Mouse (Mus musculus) MEL (cell line): ENCODE results near the gene Efhd2. TPM values are rescaled to one million over a fixed set of nuclear protein-coding genes. Genes with fewer than 3 reads are reported as not detected.

Experiments
- DNase-seq: peaks from one replicate; pipeline ENCODE4 v3.0.0; 2011; ENCODE audit warnings: low read depth, low spot score
- H3K27ac ChIP-seq: 2 replicates; pipeline ENCODE4 v1.5.1; 2012; ENCODE audit warnings: low read depth, mild to moderate bottlenecking, control low read depth, low read length, moderate library complexity; ENCODE audit not compliant: control insufficient read depth
- H3K27me3 ChIP-seq, 2 experiments: fragments of 150-350 bp in 1 of 2; sonication (generic) in 1 of 2; 2 replicates each; pipeline ENCODE4 v1.6.1; 2012; ENCODE audit warnings: low read length in 2 of 2, mild to moderate bottlenecking in 2 of 2, improper control_type of control experiment in 1 of 2, moderate library complexity in 1 of 2; ENCODE audit not compliant: insufficient read depth in 2 of 2, control insufficient read depth in 1 of 2
- H3K36me3 ChIP-seq, 2 experiments: 2 replicates each; pipeline ENCODE4 v1.6.1; 2012 to 2014; ENCODE audit warnings: low read length in 2 of 2, improper control_type of control experiment in 1 of 2, inconsistent platforms in 1 of 2, mild to moderate bottlenecking in 1 of 2; ENCODE audit not compliant: insufficient read depth in 2 of 2, control insufficient read depth in 1 of 2
- H3K4me1 ChIP-seq, 2 experiments: fragments of 150-350 bp in 1 of 2; sonication (generic) in 1 of 2; 2 replicates each; pipeline ENCODE4 v1.6.1; 2012; ENCODE audit warnings: low read length in 2 of 2, improper control_type of control experiment in 1 of 2, mild to moderate bottlenecking in 1 of 2; ENCODE audit not compliant: insufficient read depth in 2 of 2, control insufficient read depth in 1 of 2
- H3K4me3 ChIP-seq, 2 experiments: fragments of 150-350 bp in 1 of 2; sonication (generic) in 1 of 2; 2 replicates each; pipeline ENCODE4 v1.5.1; 2012; ENCODE audit warnings: low read depth in 2 of 2, low read length in 2 of 2, mild to moderate bottlenecking in 2 of 2, moderate library complexity in 2 of 2, control low read depth in 1 of 2, improper control_type of control experiment in 1 of 2; ENCODE audit not compliant: control insufficient read depth in 1 of 2, insufficient read depth in 1 of 2
- H3K79me2 ChIP-seq: 2 replicates; pipeline ENCODE4 v1.6.1; 2012; ENCODE audit warnings: mild to moderate bottlenecking, low read length, moderate library complexity; ENCODE audit not compliant: control insufficient read depth, poor library complexity, insufficient read depth
- H3K9ac ChIP-seq: 2 replicates; pipeline ENCODE4 v1.6.1; 2012; ENCODE audit warnings: low read depth, mild to moderate bottlenecking, control low read depth, low read length, moderate library complexity; ENCODE audit not compliant: control insufficient read depth, poor library complexity, severe bottlenecking
- H3K9me3 ChIP-seq: fragments of 150-350 bp; sonication (generic); replicated peaks from 2 replicates; pipeline ENCODE4 v1.6.1; 2012; ENCODE audit warnings: mild to moderate bottlenecking, low read length, improper control_type of control experiment, moderate library complexity; ENCODE audit not compliant: insufficient read depth
- CHD1 ChIP-seq: IDR thresholded peaks from 2 replicates; pipeline ENCODE4 v1.6.1; 2012; ENCODE audit warnings: low read depth, mild to moderate bottlenecking, inconsistent platforms, low read length, improper control_type of control experiment
- E2F4 ChIP-seq: IDR thresholded peaks from 2 replicates; pipeline ENCODE4 v1.6.1; 2011; ENCODE audit warnings: low read depth, low read length, improper control_type of control experiment, borderline replicate concordance
- ELF1 ChIP-seq: IDR thresholded peaks from 2 replicates; pipeline ENCODE4 v1.6.1; 2014; ENCODE audit warnings: low read depth, mild to moderate bottlenecking, inconsistent platforms, low read length, improper control_type of control experiment, moderate library complexity
- EP300 ChIP-seq, 2 experiments: IDR thresholded peaks; 2 replicates each; pipeline ENCODE4 v1.6.1; 2011; ENCODE audit warnings: improper control_type of control experiment in 2 of 2, low read length in 2 of 2, low read depth in 1 of 2, mild to moderate bottlenecking in 1 of 2
- GATA1 ChIP-seq: IDR thresholded peaks from 2 replicates; pipeline ENCODE4 v1.6.1; 2011; ENCODE audit warnings: low read depth, low read length, improper control_type of control experiment
- HCFC1 ChIP-seq: IDR thresholded peaks from 2 replicates; pipeline ENCODE4 v1.6.1; 2012; ENCODE audit warnings: low read depth, mild to moderate bottlenecking, inconsistent platforms, low read length, improper control_type of control experiment, moderate library complexity
- JUND ChIP-seq: IDR thresholded peaks from 2 replicates; pipeline ENCODE4 v1.6.1; 2011; ENCODE audit warnings: low read depth, mild to moderate bottlenecking, improper control_type of control experiment, low read length
- MAZ ChIP-seq: IDR thresholded peaks from 2 replicates; pipeline ENCODE4 v1.6.1; 2012; ENCODE audit warnings: low read depth, mild to moderate bottlenecking, inconsistent platforms, low read length, improper control_type of control experiment
- MXI1 ChIP-seq: IDR thresholded peaks from 2 replicates; pipeline ENCODE4 v1.6.1; 2011; ENCODE audit warnings: mild to moderate bottlenecking, low read depth, low read length, improper control_type of control experiment
- MYC ChIP-seq: IDR thresholded peaks from 2 replicates; pipeline ENCODE4 v1.6.1; 2011; ENCODE audit warnings: low read depth, mild to moderate bottlenecking, low read length, improper control_type of control experiment, moderate library complexity
- NELFE ChIP-seq: IDR thresholded peaks from 2 replicates; pipeline ENCODE4 v1.6.1; 2011; ENCODE audit warnings: low read depth, low read length, improper control_type of control experiment
- POLR2AphosphoS2 ChIP-seq: IDR thresholded peaks from 2 replicates; pipeline ENCODE4 v1.6.1; 2011; ENCODE audit warnings: low read length, improper control_type of control experiment
- POLR2AphosphoS5 ChIP-seq: IDR thresholded peaks from 2 replicates; pipeline ENCODE4 v1.6.1; 2012; ENCODE audit warnings: low read depth, borderline replicate concordance, mild to moderate bottlenecking, inconsistent platforms, low read length, moderate library complexity, mixed read lengths
- RAD21 ChIP-seq: IDR thresholded peaks from 2 replicates; pipeline ENCODE4 v1.6.1; 2011; ENCODE audit warnings: mild to moderate bottlenecking, low read depth, low read length, improper control_type of control experiment
- SIN3A ChIP-seq: IDR thresholded peaks from 2 replicates; pipeline ENCODE4 v1.6.1; 2012; ENCODE audit warnings: low read length, improper control_type of control experiment, inconsistent platforms
- TBP ChIP-seq: IDR thresholded peaks from 2 replicates; pipeline ENCODE4 v1.8.0; 2011; ENCODE audit warnings: low read depth, low read length, improper control_type of control experiment
- TCF12 ChIP-seq: IDR thresholded peaks from 2 replicates; pipeline ENCODE4 v1.6.1; 2014; ENCODE audit warnings: low read depth, mild to moderate bottlenecking, inconsistent platforms, low read length, improper control_type of control experiment, moderate library complexity
- USF2 ChIP-seq, 2 experiments: IDR thresholded peaks; 2 replicates each; pipeline ENCODE4 v1.6.1; 2011 to 2012; ENCODE audit warnings: improper control_type of control experiment in 2 of 2, low read length in 2 of 2, borderline replicate concordance in 1 of 2, inconsistent platforms in 1 of 2, low read depth in 1 of 2, mild to moderate bottlenecking in 1 of 2; ENCODE audit not compliant: insufficient read depth in 1 of 2
- ZNF384 ChIP-seq: IDR thresholded peaks from 2 replicates; pipeline ENCODE4 v1.6.1; 2012; ENCODE audit warnings: low read depth, mild to moderate bottlenecking, inconsistent platforms, low read length, improper control_type of control experiment
- polyA plus RNA-seq, 2 experiments: library from polyadenylated mRNA; stranded (reverse) in 1 of 2; unstranded in 1 of 2; fragments of >175 nt in 1 of 2; fragments of >200 nt in 1 of 2; gene quantifications; 2 replicates each; pipeline versions ENCODE4 v1.2.1 to v1.2.4; 2012; ENCODE audit warnings: low replicate concordance in 2 of 2, low read depth in 1 of 2; ENCODE audit not compliant: insufficient read length in 2 of 2, insufficient read depth in 1 of 2, missing spikeins in 1 of 2
- total RNA-seq: library from RNA; depleted of rRNA; stranded (reverse); fragments of 300-350 nt; gene quantifications from 2 replicates; pipeline ENCODE4 v1.2.3, GENCODE M21; 2012

Efhd2 gene
- total and polyA plus RNA-seq, 3 experiments: 32.4 to 79.1 TPM; not detected in 1

GRCm38 (mm10) chr4:141834536-141835095 lies 40.1 kb downstream of the Efhd2 start:
- H3K4me3 ChIP-seq: no peak overlapping the region
- no peaks in the 10 kb centered on the region for H3K36me3 ChIP-seq
- peaks cover 0 to 2% of the 10 kb centered on the region in 2 experiments; a peak in 2 of 4 replicates for H3K27me3 ChIP-seq
- TF ChIP-seq EP300 (IDR thresholded peaks at IDR 0.05; ENCODE audit: low read depth in 1 of 2, low read length in 2 of 2): no peak
- no peak for TF ChIP-seq GATA1
- TF ChIP-seq CHD1: no peak
- TF ChIP-seq TBP: no peak
- TF ChIP-seq ZNF384: no peak
- no peak for TF ChIP-seq POLR2AphosphoS5
- TF ChIP-seq TCF12: no peak
- no peak for TF ChIP-seq MXI1
- TF ChIP-seq, all 39 proteins: peak for 0
- H3K9ac ChIP-seq: no peak overlapping the region
- no peaks in the 10 kb centered on the region for H3K4me1 ChIP-seq
- H3K27ac ChIP-seq: no peak overlapping the region
- DNase-seq: no peak
- no peaks in the 10 kb centered on the region for H3K9me3 ChIP-seq
- no peaks in the 10 kb centered on the region for H3K79me2 ChIP-seq

- no peak for DNase-seq
- Histone ChIP-seq H3K9me3 (no peaks in the 10 kb centered on the region), H3K9ac (no peak overlapping the region)
- TF ChIP-seq JUND: no peak
- no peak for TF ChIP-seq TBP
- TF ChIP-seq POLR2AphosphoS2: no peak
- TF ChIP-seq E2F4: no peak
- no peak for TF ChIP-seq MAZ
- TF ChIP-seq, all 39 proteins: peak for 0
- H3K4me3 ChIP-seq: no peak overlapping the region
- no peak overlapping the region for H3K27ac ChIP-seq
- H3K27me3 ChIP-seq: peaks cover 0 to 2% of the 10 kb centered on the region in 2 experiments; a peak in 2 of 4 replicates
- no peaks in the 10 kb centered on the region for H3K4me1 ChIP-seq
- no peaks in the 10 kb centered on the region for H3K79me2 ChIP-seq
- no peaks in the 10 kb centered on the region for H3K36me3 ChIP-seq
Measured at GRCm38 (mm10) chr4:141833911-141834310, 40.8 kb downstream of the Efhd2 start.

GRCm38 (mm10) chr4:141831361-141831760 lies 43.4 kb downstream of the Efhd2 start:
- no peak overlapping the region for H3K9ac ChIP-seq
- peak; percentile 15 for DNase-seq

More at GRCm38 (mm10) chr4:141831361-141831760, 43.4 kb downstream of the Efhd2 start:
- Histone ChIP-seq H3K4me3 (no peak overlapping the region), H3K36me3 (no peaks in the 10 kb centered on the region), H3K27ac (no peak overlapping the region), H3K9me3 (no peaks in the 10 kb centered on the region), H3K79me2 (no peaks in the 10 kb centered on the region), H3K4me1 (no peaks in the 10 kb centered on the region), H3K27me3 (peaks cover 0 to 2% of the 10 kb centered on the region in 2 experiments; a peak in 2 of 4 replicates)
- TF ChIP-seq CHD1: no peak
- no peak for TF ChIP-seq RAD21
- no peak for TF ChIP-seq TBP
- no peak for TF ChIP-seq USF2 (IDR thresholded peaks at IDR 0.05; ENCODE audit: borderline replicate concordance in 1 of 2, insufficient read depth in 1 of 2, low read depth in 1 of 2, low read length in 2 of 2)
- TF ChIP-seq ZNF384: no peak
- no peak for TF ChIP-seq NELFE
- no peak for TF ChIP-seq POLR2AphosphoS5
- TF ChIP-seq SIN3A: no peak
- no peak for TF ChIP-seq ELF1
- no peak for TF ChIP-seq E2F4
- TF ChIP-seq MYC: no peak
- no peak for TF ChIP-seq HCFC1
- TF ChIP-seq MAZ: no peak
